Mouse (Mus musculus): Measurements from ENCODE around the gene Adat3. TPM values are rescaled to one million over a fixed set of nuclear protein-coding genes. Genes with fewer than 3 reads are reported as not detected.

Gene Adat3
- polyA plus RNA-seq, 1 experiment from 2014 or later, result 6.0 TPM

- Histone ChIP-seq H3K9me3 (no peaks in the 10 kb centered on the region), H3K36me3 (replicated peaks) (no peaks in the 10 kb centered on the region), H3K4me2 (no peak overlapping the region), H3K9ac (no peak overlapping the region), H3K27ac (no peak overlapping the region), H3K4me3 (no peak overlapping the region), H3K4me1 (peaks cover 26% of the 10 kb centered on the region), H3K27me3 (replicated peaks) (no peaks in the 10 kb centered on the region)
- no peak for ATAC-seq (replicated peaks)
- 71% methylated on average over 12 of the region's 12 CpGs for WGBS
Observed at GRCm38 (mm10) chr10:80584642-80585552, 17.8 kb upstream of the Adat3 start.

- no peak overlapping the region for H3K27ac ChIP-seq
- no peaks in the 10 kb centered on the region for H3K9me3 ChIP-seq
- H3K36me3 ChIP-seq (replicated peaks), result no peaks in the 10 kb centered on the region
- WGBS, result 94% methylated on average over 8 of the region's 8 CpGs
- no peak overlapping the region for H3K9ac ChIP-seq
- peaks cover 26% of the 10 kb centered on the region for H3K4me1 ChIP-seq
- no peak overlapping the region for H3K4me2 ChIP-seq
- H3K27me3 ChIP-seq (replicated peaks), result no peaks in the 10 kb centered on the region
- H3K4me3 ChIP-seq, result no peak overlapping the region
- no peak for ATAC-seq (replicated peaks)
Observed at GRCm38 (mm10) chr10:80585581-80585980, 17.1 kb upstream of the Adat3 start.

- ATAC-seq (replicated peaks), result no peak
Observed at GRCm38 (mm10) chr10:80586407-80587304, 16.0 kb upstream of the Adat3 start.

GRCm38 (mm10) chr10:80587305-80587657 lies 15.4 kb upstream of the Adat3 start:
- H3K27ac ChIP-seq, result no peak overlapping the region
- H3K36me3 ChIP-seq (replicated peaks), result no peaks in the 10 kb centered on the region
- H3K4me3 ChIP-seq, result no peak overlapping the region
- H3K9me3 ChIP-seq, result no peaks in the 10 kb centered on the region
- 33% methylated on average over 4 of the region's 4 CpGs for WGBS
- peaks cover 26% of the 10 kb centered on the region for H3K4me1 ChIP-seq
- no peak overlapping the region for H3K9ac ChIP-seq
- H3K27me3 ChIP-seq (replicated peaks), result no peaks in the 10 kb centered on the region
- H3K4me2 ChIP-seq, result no peak overlapping the region
- ATAC-seq (replicated peaks), result no peak

More at GRCm38 (mm10) chr10:80586407-80587304, 16.0 kb upstream of the Adat3 start:
- no peak overlapping the region for H3K9ac ChIP-seq
- H3K36me3 ChIP-seq (replicated peaks), result no peaks in the 10 kb centered on the region
- H3K4me3 ChIP-seq, result no peak overlapping the region
- no peaks in the 10 kb centered on the region for H3K9me3 ChIP-seq
- peaks cover 26% of the 10 kb centered on the region for H3K4me1 ChIP-seq
- no peak overlapping the region for H3K27ac ChIP-seq
- no peak overlapping the region for H3K4me2 ChIP-seq
- WGBS, result 95% methylated on average over 50 of the region's 51 CpGs
- no peaks in the 10 kb centered on the region for H3K27me3 ChIP-seq (replicated peaks)

GRCm38 (mm10) chr10:80589127-80589878 lies 13.4 kb upstream of the Adat3 start:
- peak; percentile 7 for ATAC-seq (replicated peaks)
- H3K36me3 ChIP-seq (replicated peaks), result no peaks in the 10 kb centered on the region
- 21% methylated on average over 12 of the region's 12 CpGs for WGBS
- peaks cover 26% of the 10 kb centered on the region for H3K4me1 ChIP-seq
- H3K27ac ChIP-seq, result peak overlapping the region; percentile 75
- H3K9me3 ChIP-seq, result no peaks in the 10 kb centered on the region
- H3K4me3 ChIP-seq, result peak overlapping the region; percentile 89
- peak overlapping the region; percentile 98 for H3K4me2 ChIP-seq
- H3K27me3 ChIP-seq (replicated peaks), result no peaks in the 10 kb centered on the region
- peak overlapping the region; percentile 89 for H3K9ac ChIP-seq

- Histone ChIP-seq H3K9me3 (no peaks in the 10 kb centered on the region), H3K4me1 (peaks cover 26% of the 10 kb centered on the region), H3K9ac (peak within 1 kb of the TSS; percentile 89), H3K4me2 (peak within 1 kb of the TSS; percentile 98), H3K27ac (peak within 1 kb of the TSS; percentile 75), H3K27me3 (replicated peaks) (no peaks in the 10 kb centered on the region), H3K36me3 (replicated peaks) (no peaks in the 10 kb centered on the region), H3K4me3 (peak within 1 kb of the TSS; percentile 89)
- WGBS, result under 1% methylated on average over 71 of the region's 73 CpGs
- peak; percentile 97 for ATAC-seq (replicated peaks)
Observed at GRCm38 (mm10) chr10:80589879-80590854, 12.5 kb upstream of the Adat3 start, which contains the start of gene Abhd17a. Abhd17a (minus strand) TSS chr10:80590341.

- no peaks in the 10 kb centered on the region for H3K4me1 ChIP-seq
- H3K9me3 ChIP-seq, result no peaks in the 10 kb centered on the region
- no peak overlapping the region for H3K4me3 ChIP-seq
- H3K27ac ChIP-seq, result no peak overlapping the region
- ATAC-seq (replicated peaks), result no peak
- WGBS, result 42% methylated on average over 4 of the region's 4 CpGs
- H3K9ac ChIP-seq, result no peak overlapping the region
- no peak overlapping the region for H3K4me2 ChIP-seq
- H3K27me3 ChIP-seq (replicated peaks), result no peaks in the 10 kb centered on the region
- H3K36me3 ChIP-seq (replicated peaks), result no peaks in the 10 kb centered on the region
Observed at GRCm38 (mm10) chr10:80596318-80596717, 6.4 kb upstream of the Adat3 start.

GRCm38 (mm10) chr10:80603364-80603763 lies 684 bp downstream of the Adat3 start:
- Histone ChIP-seq H3K27ac (peak overlapping the region; percentile 90), H3K9ac (peak overlapping the region; percentile 50), H3K4me2 (peak overlapping the region; percentile 69), H3K9me3 (no peaks in the 10 kb centered on the region), H3K36me3 (replicated peaks) (peaks cover 13% of the 10 kb centered on the region; the same call in 1 of the 2 replicates), H3K4me1 (peaks cover 19% of the 10 kb centered on the region), H3K27me3 (replicated peaks) (no peaks in the 10 kb centered on the region), H3K4me3 (peak overlapping the region; percentile 70)
- WGBS, result 32% methylated on average over 7 of the region's 7 CpGs
- ATAC-seq (replicated peaks), result peak; percentile 21

- H3K4me2 ChIP-seq, result peak overlapping the region; percentile 69
- WGBS, result 93% methylated on average over 7 of the region's 7 CpGs
- H3K4me3 ChIP-seq, result peak overlapping the region; percentile 70; the same call in 1 of the 2 replicates
- no peaks in the 10 kb centered on the region for H3K9me3 ChIP-seq
- peaks cover 13% of the 10 kb centered on the region; the same call in 1 of the 2 replicates for H3K36me3 ChIP-seq (replicated peaks)
- no peaks in the 10 kb centered on the region for H3K27me3 ChIP-seq (replicated peaks)
- peaks cover 19% of the 10 kb centered on the region for H3K4me1 ChIP-seq
- H3K9ac ChIP-seq, result peak overlapping the region; percentile 50
- no peak overlapping the region for H3K27ac ChIP-seq
- ATAC-seq (replicated peaks), result no peak
Observed at GRCm38 (mm10) chr10:80604001-80604509, 1.4 kb downstream of the Adat3 start.

GRCm38 (mm10) chr10:80604988-80605387 lies 2.3 kb downstream of the Adat3 start:
- Histone ChIP-seq H3K36me3 (replicated peaks) (peaks cover 16% of the 10 kb centered on the region; the same call in 1 of the 2 replicates), H3K9me3 (no peaks in the 10 kb centered on the region), H3K27me3 (replicated peaks) (no peaks in the 10 kb centered on the region), H3K27ac (no peak overlapping the region), H3K4me3 (no peak overlapping the region), H3K9ac (no peak overlapping the region), H3K4me1 (peaks cover 19% of the 10 kb centered on the region), H3K4me2 (no peak overlapping the region)
- ATAC-seq (replicated peaks), result no peak
- WGBS, result 92% methylated on average over 2 of the region's 2 CpGs
